Mouse (Mus musculus): ENCODE results near the gene Phactr3.

- no peak for TF ChIP-seq CTCF (conservative IDR thresholded peaks at IDR 0.05; ENCODE audit: low read length)
- no peak for TF ChIP-seq POU5F1 (IDR thresholded peaks at IDR 0.05; ENCODE audit: borderline replicate concordance, low read length)
These were observed 138.5 kb downstream of the Phactr3 start for GRCm38 (mm10) chr2:178257117-178257825.
